Mouse (Mus musculus) stomach, postnatal 0 days (tissue): ENCODE measurements at regions not wholly inside any gene's neighbourhood (a gene's known extent, or its start where the extent isn't known, plus 50 kb on each side); places are given as distances from the start of the nearest gene placed in this dataset.

ENCODE experiments used
- CTCF ChIP-seq: IDR thresholded peaks from 2 replicates; pipeline ENCODE4 v1.5.1; 2016; ENCODE audit warnings: antibody characterized with exemption, low read depth, mild to moderate bottlenecking, moderate library complexity
- EP300 ChIP-seq: optimal IDR thresholded peaks from 2 replicates; pipeline ENCODE3; 2016; ENCODE audit warnings: antibody characterized with exemption

DNA sequence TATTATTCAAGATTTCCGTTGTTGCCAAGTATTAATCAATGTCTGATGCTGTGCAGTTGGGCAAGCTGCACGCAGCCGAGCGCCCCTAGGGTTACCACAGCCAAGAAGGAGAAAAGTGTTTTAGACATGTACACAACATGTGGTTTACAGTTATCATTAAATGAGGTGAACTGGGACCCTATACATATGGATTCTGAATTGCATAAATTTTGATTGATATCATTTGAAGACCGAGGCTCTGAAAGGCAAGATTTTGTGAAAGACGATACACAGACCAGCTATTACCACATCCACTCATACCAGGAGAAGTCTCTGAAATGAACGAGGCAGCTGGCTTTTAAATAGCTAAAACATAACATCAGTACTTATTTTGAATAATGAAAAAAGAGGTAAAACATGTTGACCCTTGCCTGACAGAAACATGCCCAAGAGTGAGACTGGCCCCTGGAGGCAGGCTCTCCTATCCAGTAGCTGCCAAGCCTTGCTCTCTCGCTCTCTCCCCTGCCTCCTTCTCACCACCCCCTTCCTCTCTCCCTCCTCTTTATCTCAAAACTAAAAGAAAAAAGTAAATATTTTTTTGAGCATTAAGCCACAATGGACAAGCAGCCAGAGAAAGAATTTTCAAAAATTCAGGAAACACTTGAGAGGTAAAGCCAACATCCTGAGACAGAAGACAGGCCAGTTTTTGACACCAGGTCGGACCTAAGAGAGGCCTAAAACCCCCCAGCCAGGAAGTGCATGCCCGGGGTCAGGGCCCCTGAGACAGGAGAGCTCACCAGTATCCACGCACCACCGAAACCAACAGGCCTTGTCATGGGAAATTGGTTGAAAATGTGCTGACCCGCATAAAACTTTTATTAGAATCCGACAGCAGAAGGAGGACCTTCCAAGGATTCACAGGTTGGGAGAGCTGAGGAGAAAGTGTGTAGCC lies 342.9 kb upstream of the Mki67 start:
- TF ChIP-seq CTCF (no peak), EP300 (no peak)
